Mouse (Mus musculus): ENCODE data around the gene Ankrd13a. TPM values are rescaled to one million over a fixed set of nuclear protein-coding genes. Genes with fewer than 3 reads are reported as not detected.

Gene Ankrd13a
- polyA plus RNA-seq, 1 experiment from 2014 or later = 48.3 TPM

- H3K4me2 ChIP-seq (replicated peaks) = no peak overlapping the region
- H3K4me1 ChIP-seq (replicated peaks) = no peaks in the 10 kb centered on the region
- no peak for ATAC-seq
- H3K9me3 ChIP-seq = no peaks in the 10 kb centered on the region
- 91% methylated on average over 5 of the region's 5 CpGs for WGBS
- H3K9ac ChIP-seq (replicated peaks) = no peak overlapping the region
- no peak overlapping the region for H3K4me3 ChIP-seq (replicated peaks)
- no peaks in the 10 kb centered on the region for H3K27me3 ChIP-seq
- no peak overlapping the region for H3K27ac ChIP-seq
- H3K36me3 ChIP-seq = peaks cover 85% of the 10 kb centered on the region
Measured at GRCm38 (mm10) chr5:114745581-114745980, 28.9 kb upstream of the Ankrd13a start.

GRCm38 (mm10) chr5:114746886-114747285, 27.6 kb upstream of the Ankrd13a start:
- 90% methylated on average over 4 of the region's 4 CpGs for WGBS
- Histone ChIP-seq H3K4me1 (replicated peaks) (no peaks in the 10 kb centered on the region), H3K9ac (replicated peaks) (no peak overlapping the region), H3K27me3 (no peaks in the 10 kb centered on the region), H3K4me3 (replicated peaks) (no peak overlapping the region), H3K4me2 (replicated peaks) (no peak overlapping the region), H3K36me3 (peaks cover 88% of the 10 kb centered on the region), H3K9me3 (no peaks in the 10 kb centered on the region), H3K27ac (no peak overlapping the region)
- ATAC-seq = no peak

GRCm38 (mm10) chr5:114747521-114747920, 27.0 kb upstream of the Ankrd13a start:
- Histone ChIP-seq H3K27me3 (no peaks in the 10 kb centered on the region), H3K27ac (no peak overlapping the region), H3K9ac (replicated peaks) (no peak overlapping the region), H3K4me3 (replicated peaks) (no peak overlapping the region), H3K36me3 (peaks cover 87% of the 10 kb centered on the region), H3K9me3 (no peaks in the 10 kb centered on the region), H3K4me2 (replicated peaks) (no peak overlapping the region), H3K4me1 (replicated peaks) (no peaks in the 10 kb centered on the region)
- 91% methylated on average over 5 of the region's 5 CpGs for WGBS
- no peak for ATAC-seq

GRCm38 (mm10) chr5:114750325-114750724, 24.2 kb upstream of the Ankrd13a start:
- Histone ChIP-seq H3K4me1 (replicated peaks) (no peaks in the 10 kb centered on the region), H3K9ac (replicated peaks) (no peak overlapping the region), H3K4me2 (replicated peaks) (no peak overlapping the region), H3K27ac (no peak overlapping the region), H3K36me3 (peaks cover 86% of the 10 kb centered on the region), H3K27me3 (no peaks in the 10 kb centered on the region), H3K4me3 (replicated peaks) (no peak overlapping the region), H3K9me3 (no peaks in the 10 kb centered on the region)
- no peak for ATAC-seq
- WGBS = 82% methylated on average over 10 of the region's 10 CpGs

GRCm38 (mm10) chr5:114752397-114752796, 22.1 kb upstream of the Ankrd13a start:
- Histone ChIP-seq H3K4me2 (replicated peaks) (no peak overlapping the region), H3K36me3 (peaks cover 83% of the 10 kb centered on the region), H3K9me3 (no peaks in the 10 kb centered on the region), H3K4me3 (replicated peaks) (no peak overlapping the region), H3K27me3 (no peaks in the 10 kb centered on the region), H3K27ac (no peak overlapping the region), H3K4me1 (replicated peaks) (no peaks in the 10 kb centered on the region), H3K9ac (replicated peaks) (no peak overlapping the region)
- WGBS = 92% methylated on average over 10 of the region's 10 CpGs
- ATAC-seq = no peak

GRCm38 (mm10) chr5:114753384-114753783, 21.1 kb upstream of the Ankrd13a start:
- ATAC-seq = no peak
- H3K27me3 ChIP-seq = no peaks in the 10 kb centered on the region
- no peak overlapping the region for H3K4me2 ChIP-seq (replicated peaks)
- H3K27ac ChIP-seq = no peak overlapping the region
- no peak overlapping the region for H3K4me3 ChIP-seq (replicated peaks)
- no peaks in the 10 kb centered on the region for H3K4me1 ChIP-seq (replicated peaks)
- 86% methylated on average over 12 of the region's 12 CpGs for WGBS
- no peaks in the 10 kb centered on the region for H3K9me3 ChIP-seq
- no peak overlapping the region for H3K9ac ChIP-seq (replicated peaks)
- H3K36me3 ChIP-seq = peaks cover 82% of the 10 kb centered on the region

- no peak for ATAC-seq
Measured at GRCm38 (mm10) chr5:114759536-114760090, 14.9 kb upstream of the Ankrd13a start.

GRCm38 (mm10) chr5:114761980-114762379, 12.5 kb upstream of the Ankrd13a start:
- H3K4me2 ChIP-seq (replicated peaks) = no peak overlapping the region
- H3K27ac ChIP-seq = no peak overlapping the region
- H3K9ac ChIP-seq (replicated peaks) = no peak overlapping the region
- no peaks in the 10 kb centered on the region for H3K4me1 ChIP-seq (replicated peaks)
- WGBS = 93% methylated on average over 8 of the region's 8 CpGs
- H3K27me3 ChIP-seq = no peaks in the 10 kb centered on the region
- no peaks in the 10 kb centered on the region for H3K9me3 ChIP-seq
- ATAC-seq = no peak
- no peak overlapping the region for H3K4me3 ChIP-seq (replicated peaks)
- H3K36me3 ChIP-seq = peaks cover 80% of the 10 kb centered on the region

More at GRCm38 (mm10) chr5:114759536-114760090, 14.9 kb upstream of the Ankrd13a start:
- H3K4me1 ChIP-seq (replicated peaks) = no peaks in the 10 kb centered on the region
- no peak overlapping the region for H3K4me2 ChIP-seq (replicated peaks)
- no peak overlapping the region for H3K9ac ChIP-seq (replicated peaks)
- H3K4me3 ChIP-seq (replicated peaks) = no peak overlapping the region
- no peaks in the 10 kb centered on the region for H3K27me3 ChIP-seq
- H3K36me3 ChIP-seq = peaks cover 83% of the 10 kb centered on the region
- no peaks in the 10 kb centered on the region for H3K9me3 ChIP-seq
- no peak overlapping the region for H3K27ac ChIP-seq
- 93% methylated on average over 5 of the region's 5 CpGs for WGBS

GRCm38 (mm10) chr5:114764812-114765735, 9.4 kb upstream of the Ankrd13a start:
- Histone ChIP-seq H3K4me1 (replicated peaks) (no peaks in the 10 kb centered on the region), H3K4me3 (replicated peaks) (no peak overlapping the region), H3K4me2 (replicated peaks) (no peak overlapping the region), H3K9me3 (no peaks in the 10 kb centered on the region), H3K27me3 (no peaks in the 10 kb centered on the region), H3K36me3 (peaks cover 58% of the 10 kb centered on the region), H3K27ac (no peak overlapping the region), H3K9ac (replicated peaks) (no peak overlapping the region)
- 86% methylated on average over 18 of the region's 18 CpGs for WGBS
- no peak for ATAC-seq

- Histone ChIP-seq H3K27ac (no peak overlapping the region), H3K9ac (replicated peaks) (no peak overlapping the region), H3K4me3 (replicated peaks) (no peak overlapping the region), H3K9me3 (no peaks in the 10 kb centered on the region), H3K36me3 (peaks cover 42% of the 10 kb centered on the region), H3K4me1 (replicated peaks) (peaks cover 13% of the 10 kb centered on the region), H3K27me3 (no peaks in the 10 kb centered on the region), H3K4me2 (replicated peaks) (no peak overlapping the region)
- ATAC-seq = no peak
- whole genome bisulfite sequencing = 88% methylated on average over 8 of the region's 8 CpGs
Measured at GRCm38 (mm10) chr5:114766686-114767085, 7.8 kb upstream of the Ankrd13a start.

- no peak overlapping the region for H3K4me2 ChIP-seq (replicated peaks)
- H3K27ac ChIP-seq = no peak overlapping the region
- H3K4me1 ChIP-seq (replicated peaks) = peaks cover 18% of the 10 kb centered on the region
- H3K4me3 ChIP-seq (replicated peaks) = no peak overlapping the region
- WGBS = 91% methylated on average over 7 of the region's 7 CpGs
- H3K27me3 ChIP-seq = no peaks in the 10 kb centered on the region
- peaks cover 37% of the 10 kb centered on the region for H3K36me3 ChIP-seq
- no peaks in the 10 kb centered on the region for H3K9me3 ChIP-seq
- no peak for ATAC-seq
- no peak overlapping the region for H3K9ac ChIP-seq (replicated peaks)
Measured at GRCm38 (mm10) chr5:114767185-114767584, 7.3 kb upstream of the Ankrd13a start.

GRCm38 (mm10) chr5:114769786-114770185, 4.7 kb upstream of the Ankrd13a start:
- no peak for ATAC-seq
- no peaks in the 10 kb centered on the region for H3K27me3 ChIP-seq
- peaks cover 28% of the 10 kb centered on the region for H3K4me1 ChIP-seq (replicated peaks)
- H3K9ac ChIP-seq (replicated peaks) = no peak overlapping the region
- H3K27ac ChIP-seq = no peak overlapping the region
- H3K4me2 ChIP-seq (replicated peaks) = no peak overlapping the region
- no peaks in the 10 kb centered on the region for H3K9me3 ChIP-seq
- WGBS = 95% methylated on average over 8 of the region's 8 CpGs
- no peak overlapping the region for H3K4me3 ChIP-seq (replicated peaks)
- H3K36me3 ChIP-seq = peaks cover 12% of the 10 kb centered on the region

Measured in midbrain, embryonic 13.5 days (tissue).